Mouse (Mus musculus): ENCODE measurements around the gene Tmem259.

- TF ChIP-seq HCFC1 (IDR thresholded peaks at IDR 0.05; ENCODE audit: borderline replicate concordance, insufficient read depth, low read length), result no peak
- no peak for TF ChIP-seq ZNF384 (IDR thresholded peaks at IDR 0.05; ENCODE audit: low read depth, low read length)
These were observed 7.9 kb downstream of the Tmem259 start for GRCm38 (mm10) chr10:79976071-79976721.

Measured in ES-E14 (cell line).